Comparison of ENCODE assay signal across 8 mouse cellular contexts in genomic region chr5:27708209-27708608, GRCm38 (mm10).
DNase-seq lines count a peak whose midpoint lies in the region; ATAC-seq lines count a peak whose summit lies in the region.

No protein-coding gene starts in this region.

- no peak; the same call in 1 of the 2 replicates for ATAC-seq in hindbrain, embryonic 14.5 days (ENCODE audit: low FRiP score)

- H3K4me2 ChIP-seq in hindbrain, embryonic 14.5 days (replicated peaks) = no peak overlapping the region

- H3K27ac ChIP-seq in hindbrain, embryonic 10.5 days = no peak overlapping the region
- H3K27ac ChIP-seq in hindbrain, embryonic 14.5 days = no peak overlapping the region

- no peaks in the 10 kb centered on the region for H3K27me3 ChIP-seq in hindbrain, embryonic 10.5 days (ENCODE audit: insufficient read depth, poor library complexity, severe bottlenecking)
- no peaks in the 10 kb centered on the region for H3K27me3 ChIP-seq in hindbrain, embryonic 14.5 days (ENCODE audit: control insufficient read depth, insufficient read depth, low read length)

- H3K36me3 ChIP-seq in hindbrain, embryonic 10.5 days = no peaks in the 10 kb centered on the region
- peaks cover 10% of the 10 kb centered on the region; the same call in 1 of the 2 replicates for H3K36me3 ChIP-seq in hindbrain, embryonic 14.5 days (replicated peaks; ENCODE audit: control insufficient read depth, insufficient read depth)

- H3K4me1 ChIP-seq in hindbrain, embryonic 10.5 days (replicated peaks) = peaks cover 27% of the 10 kb centered on the region
- peaks cover 5% of the 10 kb centered on the region for H3K4me1 ChIP-seq in hindbrain, embryonic 14.5 days (replicated peaks; ENCODE audit: control insufficient read depth, insufficient read depth, low read length)

- H3K9me3 ChIP-seq in hindbrain, embryonic 10.5 days = no peaks in the 10 kb centered on the region
- no peaks in the 10 kb centered on the region for H3K9me3 ChIP-seq in hindbrain, embryonic 14.5 days (ENCODE audit: control insufficient read depth, low read length)

- 57% methylated on average over 6 of the region's 6 CpGs for WGBS in hindbrain, embryonic 10.5 days
- 34% methylated on average over 6 of the region's 6 CpGs for WGBS in hindbrain, embryonic 14.5 days

- peak; percentile 10 for DNase-seq in hindbrain, embryonic 10.5 days (ENCODE audit: low spot score)
- no peak for DNase-seq in hindbrain, embryonic 14.5 days (ENCODE audit: low spot score)
- DNase-seq in c-Kit-positive CD71-positive TER-119-positive erythroid progenitor cells, embryonic 14.5 days (ENCODE audit: low spot score) = peak; percentile 90
- peak; percentile 17 for DNase-seq in heart, postnatal 25 days (ENCODE audit: low spot score)
- DNase-seq in lung, postnatal 10 days = peak; percentile 53
- no peak for DNase-seq in right cerebral cortex, postnatal 4 days
- no peak for DNase-seq in urinary bladder, adult 2 months (ENCODE audit: low spot score)
- DNase-seq in gastrocnemius, postnatal 10 days = no peak

- intact Hi-C loops in heart, postnatal 25 days (cut with DNase I) = no loop called here

- no peak overlapping the region for H3K9ac ChIP-seq in hindbrain, embryonic 14.5 days

- no peak overlapping the region for H3K4me3 ChIP-seq in hindbrain, embryonic 10.5 days
- H3K4me3 ChIP-seq in hindbrain, embryonic 14.5 days (replicated peaks; ENCODE audit: low read length) = no peak overlapping the region

Comparison
In these comparisons a context has a peak if more than half of its experiments do, and no peak if none do; other contexts are left out.
1. DNase-seq: peak in hindbrain, embryonic 10.5 days (single experiment), c-Kit-positive CD71-positive TER-119-positive erythroid progenitor cells, embryonic 14.5 days (single experiment), heart, postnatal 25 days (single experiment) and lung, postnatal 10 days (single experiment); none in hindbrain, embryonic 14.5 days (single experiment), right cerebral cortex, postnatal 4 days (single experiment), urinary bladder, adult 2 months (single experiment) and gastrocnemius, postnatal 10 days (single experiment).